Mouse (Mus musculus): ENCODE data around the gene Olfr639. TPM values are rescaled to one million over a fixed set of nuclear protein-coding genes. Genes with fewer than 3 reads are reported as not detected.

Olfr639 gene
- polyA plus RNA-seq (2015; fragmentation: Nextera tagmentation; extraction: Ambion mirVana), result not detected in 2 replicates

DNA sequence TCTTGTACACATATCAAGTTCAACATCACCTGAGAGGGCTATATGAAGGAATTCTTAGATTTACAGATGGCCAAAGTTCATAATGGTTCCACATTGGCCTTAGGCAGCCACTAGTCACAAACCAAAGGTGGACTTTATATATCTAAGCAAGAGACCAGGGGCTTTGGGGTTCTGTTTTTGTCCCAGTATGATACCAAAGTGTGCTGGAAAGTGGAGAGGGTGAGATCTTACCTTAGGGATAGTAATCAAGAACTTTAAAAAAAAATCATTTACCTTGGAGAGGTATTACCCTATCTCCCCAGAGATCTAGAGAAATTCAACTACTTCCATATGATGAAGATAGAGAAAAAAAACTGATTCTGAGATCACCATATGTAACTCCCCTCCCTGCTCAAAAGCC is at the start of gene Olfr639:
Olfr639 (minus strand) TSS at position 101 of the 400 bp plus-strand sequence.
- Histone ChIP-seq H3K4me1 (replicated peaks) (no peaks in the 10 kb centered on the region), H3K9me3 (no peaks in the 10 kb centered on the region), H3K27me3 (no peaks in the 10 kb centered on the region), H3K36me3 (no peaks in the 10 kb centered on the region), H3K27ac (replicated peaks) (no peak within 1 kb of the TSS), H3K9ac (no peak within 1 kb of the TSS), H3K4me2 (no peak within 1 kb of the TSS), H3K4me3 (no peak within 1 kb of the TSS)
- no peak for ATAC-seq (ENCODE audit: low read depth)

- H3K9me3 ChIP-seq, result no peaks in the 10 kb centered on the region
- H3K4me3 ChIP-seq, result no peak within 1 kb of the TSS
Observed at GRCm38 (mm10) chr7:104061345-104061744, 44.2 kb upstream of the Olfr639 start, which contains the start of gene 4930516K23Rik. Gene 4930516K23Rik, minus strand, starts transcription at chr7:104061445.

DNA sequence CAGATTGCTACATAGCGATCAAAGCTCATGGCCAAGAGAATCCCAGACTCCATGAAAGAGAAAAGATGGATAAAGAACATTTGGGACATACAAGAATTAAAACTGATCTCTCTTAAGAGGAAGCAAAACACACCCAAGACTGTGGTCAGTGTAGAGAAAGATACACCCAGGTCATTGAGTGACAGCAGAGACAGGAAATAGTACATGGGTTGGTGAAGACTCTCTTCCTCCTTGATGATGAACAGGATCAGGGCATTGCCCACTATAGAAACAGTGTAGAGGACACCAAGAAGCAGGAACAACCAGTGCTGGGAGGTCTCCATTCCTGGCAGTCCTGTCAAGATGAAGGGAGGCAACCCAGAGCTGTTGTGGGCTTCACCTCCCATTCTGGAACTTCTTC is 42.1 kb upstream of the Olfr639 start:
- no peaks in the 10 kb centered on the region for H3K27me3 ChIP-seq
- ATAC-seq (ENCODE audit: low read depth), result no peak
- no peak overlapping the region for H3K4me2 ChIP-seq
- no peaks in the 10 kb centered on the region for H3K36me3 ChIP-seq
- no peak overlapping the region for H3K4me3 ChIP-seq
- no peaks in the 10 kb centered on the region for H3K4me1 ChIP-seq (replicated peaks)
- no peak overlapping the region for H3K27ac ChIP-seq (replicated peaks)
- no peak overlapping the region for H3K9ac ChIP-seq
- no peaks in the 10 kb centered on the region for H3K9me3 ChIP-seq
- WGBS, result 95% methylated on average over 1 of the region's 1 CpGs

More at GRCm38 (mm10) chr7:104061345-104061744, 44.2 kb upstream of the Olfr639 start, which contains the start of gene 4930516K23Rik:
- no peaks in the 10 kb centered on the region for H3K27me3 ChIP-seq
- no peak within 1 kb of the TSS for H3K4me2 ChIP-seq
- 52% methylated on average over 2 of the region's 2 CpGs for WGBS
- no peak for ATAC-seq (ENCODE audit: low read depth)
- H3K27ac ChIP-seq (replicated peaks), result no peak within 1 kb of the TSS
- no peaks in the 10 kb centered on the region for H3K36me3 ChIP-seq
- no peaks in the 10 kb centered on the region for H3K4me1 ChIP-seq (replicated peaks)
- no peak within 1 kb of the TSS for H3K9ac ChIP-seq

DNA sequence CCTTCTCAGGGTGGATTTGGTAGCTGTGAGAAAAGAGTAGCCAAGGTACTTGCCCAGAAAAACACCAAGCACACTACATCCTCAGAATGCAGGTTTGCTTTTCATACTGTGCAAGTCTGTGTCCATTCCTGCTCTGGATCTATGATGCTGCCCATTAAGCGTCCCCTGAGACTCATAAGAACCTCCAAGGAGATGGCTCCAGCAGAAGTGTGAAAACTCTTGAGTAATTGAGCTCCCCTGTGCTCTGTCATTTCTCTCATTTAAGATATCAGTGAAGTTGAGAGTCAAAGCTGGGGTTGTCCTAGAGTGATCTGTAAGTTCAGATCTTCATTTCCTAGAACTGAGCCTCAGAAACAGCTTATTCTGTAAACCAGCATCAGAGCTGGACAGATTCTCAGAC is 35.5 kb upstream of the Olfr639 start, which contains the start of gene Olfr642:
Olfr642 (minus strand) TSS at position 101 of the 400 bp plus-strand sequence.
- Histone ChIP-seq H3K4me1 (replicated peaks) (no peaks in the 10 kb centered on the region), H3K9me3 (no peaks in the 10 kb centered on the region), H3K4me2 (no peak within 1 kb of the TSS), H3K27ac (replicated peaks) (no peak within 1 kb of the TSS), H3K27me3 (no peaks in the 10 kb centered on the region), H3K4me3 (no peak within 1 kb of the TSS), H3K36me3 (no peaks in the 10 kb centered on the region), H3K9ac (no peak within 1 kb of the TSS)
- 74% methylated on average over 1 of the region's 1 CpGs for WGBS
- no peak for ATAC-seq (ENCODE audit: low read depth)

- H3K9me3 ChIP-seq, result no peaks in the 10 kb centered on the region
- no peak overlapping the region for H3K4me3 ChIP-seq
- no peaks in the 10 kb centered on the region for H3K4me1 ChIP-seq (replicated peaks)
- no peak overlapping the region for H3K4me2 ChIP-seq
- H3K27ac ChIP-seq (replicated peaks), result no peak overlapping the region
- no peak overlapping the region for H3K9ac ChIP-seq
- WGBS, result 95% methylated on average over 4 of the region's 4 CpGs
- no peaks in the 10 kb centered on the region for H3K27me3 ChIP-seq
- no peaks in the 10 kb centered on the region for H3K36me3 ChIP-seq
- no peak for ATAC-seq (ENCODE audit: low read depth)
Observed at GRCm38 (mm10) chr7:104050745-104051144, 33.6 kb upstream of the Olfr639 start.

- Histone ChIP-seq H3K4me3 (no peak within 1 kb of the TSS), H3K4me2 (no peak within 1 kb of the TSS), H3K27me3 (no peaks in the 10 kb centered on the region), H3K4me1 (replicated peaks) (no peaks in the 10 kb centered on the region), H3K36me3 (no peaks in the 10 kb centered on the region), H3K9ac (no peak within 1 kb of the TSS), H3K9me3 (no peaks in the 10 kb centered on the region), H3K27ac (replicated peaks) (no peak within 1 kb of the TSS)
- no peak for ATAC-seq (ENCODE audit: low read depth)
- 72% methylated on average over 1 of the region's 1 CpGs for WGBS
Observed at GRCm38 (mm10) chr7:104035145-104035544, 18.0 kb upstream of the Olfr639 start, which contains the start of gene Olfr641. Gene Olfr641, plus strand, starts transcription at chr7:104035445.

GRCm38 (mm10) chr7:104026978-104027377 is 9.9 kb upstream of the Olfr639 start:
- H3K4me3 ChIP-seq, result no peak overlapping the region
- no peaks in the 10 kb centered on the region for H3K4me1 ChIP-seq (replicated peaks)
- no peak overlapping the region for H3K27ac ChIP-seq (replicated peaks)
- H3K36me3 ChIP-seq, result no peaks in the 10 kb centered on the region
- no peaks in the 10 kb centered on the region for H3K27me3 ChIP-seq
- H3K9ac ChIP-seq, result no peak overlapping the region
- no peak for ATAC-seq (ENCODE audit: low read depth)
- no peak overlapping the region for H3K4me2 ChIP-seq
- H3K9me3 ChIP-seq, result no peaks in the 10 kb centered on the region
- WGBS, result 86% methylated on average over 3 of the region's 3 CpGs

DNA sequence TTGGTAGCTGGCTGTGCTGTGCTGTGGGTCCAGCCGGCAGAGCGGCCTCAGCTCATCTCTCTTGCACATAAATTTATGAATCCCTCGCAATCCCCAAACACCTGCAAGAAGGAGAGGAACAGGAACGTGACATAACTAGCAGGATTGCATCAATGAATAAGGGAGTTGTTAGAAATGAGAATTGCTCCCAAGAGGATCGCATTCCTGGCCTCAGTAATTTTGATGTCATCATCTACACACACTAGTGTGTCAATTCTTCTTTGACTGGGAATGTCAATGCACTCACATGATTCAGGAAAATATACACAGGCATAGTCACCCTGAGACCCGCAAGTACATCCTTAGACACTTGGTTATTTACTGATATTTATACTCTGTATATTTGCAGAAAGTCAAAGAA is 8.4 kb upstream of the Olfr639 start, which contains the start of gene Olfr640:
Olfr640 (minus strand) TSS at position 101 of the 400 bp plus-strand sequence.
- H3K4me3 ChIP-seq, result no peak within 1 kb of the TSS
- H3K4me2 ChIP-seq, result no peak within 1 kb of the TSS
- no peak for ATAC-seq (ENCODE audit: low read depth)
- H3K27ac ChIP-seq (replicated peaks), result no peak within 1 kb of the TSS
- H3K9me3 ChIP-seq, result no peaks in the 10 kb centered on the region
- H3K36me3 ChIP-seq, result no peaks in the 10 kb centered on the region
- H3K9ac ChIP-seq, result no peak within 1 kb of the TSS
- 75% methylated on average over 6 of the region's 6 CpGs for WGBS
- H3K27me3 ChIP-seq, result no peaks in the 10 kb centered on the region
- no peaks in the 10 kb centered on the region for H3K4me1 ChIP-seq (replicated peaks)

- WGBS, result 89% methylated on average over 6 of the region's 6 CpGs
Observed at GRCm38 (mm10) chr7:104021651-104022050, 4.5 kb upstream of the Olfr639 start.

GRCm38 (mm10) chr7:104018953-104019352 is 1.9 kb upstream of the Olfr639 start:
- H3K4me2 ChIP-seq, result no peak overlapping the region
- H3K27ac ChIP-seq (replicated peaks), result no peak overlapping the region
- H3K9ac ChIP-seq, result no peak overlapping the region
- H3K4me3 ChIP-seq, result no peak overlapping the region
- H3K27me3 ChIP-seq, result no peaks in the 10 kb centered on the region
- no peaks in the 10 kb centered on the region for H3K4me1 ChIP-seq (replicated peaks)
- no peaks in the 10 kb centered on the region for H3K36me3 ChIP-seq
- no peaks in the 10 kb centered on the region for H3K9me3 ChIP-seq
- no peak for ATAC-seq (ENCODE audit: low read depth)
- WGBS, result 88% methylated on average over 1 of the region's 1 CpGs

More at GRCm38 (mm10) chr7:104021651-104022050, 4.5 kb upstream of the Olfr639 start:
- Histone ChIP-seq H3K4me3 (no peak overlapping the region), H3K27ac (replicated peaks) (no peak overlapping the region), H3K4me1 (replicated peaks) (no peaks in the 10 kb centered on the region), H3K36me3 (no peaks in the 10 kb centered on the region), H3K9me3 (no peaks in the 10 kb centered on the region), H3K9ac (no peak overlapping the region), H3K4me2 (no peak overlapping the region), H3K27me3 (no peaks in the 10 kb centered on the region)
- ATAC-seq (ENCODE audit: low read depth), result no peak

DNA sequence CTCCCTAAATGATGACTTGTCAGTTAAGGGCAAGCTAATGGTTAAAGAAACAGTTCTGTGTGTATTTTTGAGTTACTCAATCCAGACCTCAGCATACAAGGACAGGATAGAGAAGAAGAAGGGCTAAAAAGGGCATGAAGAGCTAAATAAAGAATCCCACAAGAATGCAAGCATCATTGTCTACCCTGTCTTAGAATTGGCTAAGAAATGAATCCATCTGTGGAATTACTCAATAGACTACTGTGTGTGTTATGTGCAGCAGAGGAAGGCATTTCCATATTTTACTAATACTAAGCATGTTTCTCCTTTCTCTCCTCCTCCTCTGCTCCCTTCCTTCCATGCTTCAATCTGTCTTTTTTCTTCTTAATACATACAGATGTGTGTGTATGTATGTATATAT is 18.0 kb downstream of the Olfr639 start:
- H3K9ac ChIP-seq, result no peak overlapping the region
- H3K27ac ChIP-seq (replicated peaks), result no peak overlapping the region
- no peaks in the 10 kb centered on the region for H3K36me3 ChIP-seq
- H3K4me3 ChIP-seq, result no peak overlapping the region
- H3K9me3 ChIP-seq, result no peaks in the 10 kb centered on the region
- no peaks in the 10 kb centered on the region for H3K4me1 ChIP-seq (replicated peaks)
- H3K4me2 ChIP-seq, result no peak overlapping the region
- H3K27me3 ChIP-seq, result no peaks in the 10 kb centered on the region
- no peak for ATAC-seq (ENCODE audit: low read depth)

- no peak within 1 kb of the TSS for H3K4me2 ChIP-seq
- H3K4me3 ChIP-seq, result no peak within 1 kb of the TSS
- no peaks in the 10 kb centered on the region for H3K27me3 ChIP-seq
- ATAC-seq (ENCODE audit: low read depth), result no peak
- no peaks in the 10 kb centered on the region for H3K9me3 ChIP-seq
- no peaks in the 10 kb centered on the region for H3K36me3 ChIP-seq
- H3K9ac ChIP-seq, result no peak within 1 kb of the TSS
- H3K4me1 ChIP-seq (replicated peaks), result no peaks in the 10 kb centered on the region
- no peak within 1 kb of the TSS for H3K27ac ChIP-seq (replicated peaks)
Observed at GRCm38 (mm10) chr7:103998446-103998845, 18.7 kb downstream of the Olfr639 start, which contains the start of gene Olfr638. Gene Olfr638, plus strand, starts transcription at chr7:103998746.

- 78% methylated on average over 1 of the region's 1 CpGs for WGBS
Observed at GRCm38 (mm10) chr7:103971782-103972181, 45.3 kb downstream of the Olfr639 start.

More at GRCm38 (mm10) chr7:103971782-103972181, 45.3 kb downstream of the Olfr639 start:
- Histone ChIP-seq H3K9me3 (no peaks in the 10 kb centered on the region), H3K4me3 (no peak overlapping the region), H3K4me1 (replicated peaks) (no peaks in the 10 kb centered on the region), H3K27me3 (no peaks in the 10 kb centered on the region), H3K27ac (replicated peaks) (no peak overlapping the region), H3K36me3 (no peaks in the 10 kb centered on the region), H3K9ac (no peak overlapping the region), H3K4me2 (no peak overlapping the region)
- no peak for ATAC-seq (ENCODE audit: low read depth)
